Mouse (Mus musculus) spleen, adult 18-20 months (tissue): ENCODE results near the gene Kif16b.

Source experiments
- DNase-seq, 2 experiments: peaks; one replicate each; pipeline ENCODE4 v3.0.0; 2022; ENCODE audit warnings: mixed read lengths in 2 of 2

The Kif16b gene

DNA sequence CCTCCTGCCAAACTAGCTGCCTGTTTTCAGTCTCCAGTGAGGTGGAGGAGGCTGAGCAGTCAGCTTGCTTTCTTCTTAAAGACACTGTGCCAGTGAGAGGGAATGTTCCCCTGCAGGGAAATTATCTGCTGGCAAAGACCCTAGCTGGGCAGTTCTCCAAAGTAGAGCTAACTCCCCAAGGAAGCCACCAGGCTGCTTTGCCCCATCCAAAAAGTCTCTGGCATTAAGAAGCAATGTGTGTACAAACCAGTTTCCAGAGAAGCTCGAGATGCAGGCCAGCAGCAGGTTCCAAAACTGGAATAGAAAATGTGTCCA is 169.6 kb downstream of the Kif16b start:
- no peak for DNase-seq

DNA sequence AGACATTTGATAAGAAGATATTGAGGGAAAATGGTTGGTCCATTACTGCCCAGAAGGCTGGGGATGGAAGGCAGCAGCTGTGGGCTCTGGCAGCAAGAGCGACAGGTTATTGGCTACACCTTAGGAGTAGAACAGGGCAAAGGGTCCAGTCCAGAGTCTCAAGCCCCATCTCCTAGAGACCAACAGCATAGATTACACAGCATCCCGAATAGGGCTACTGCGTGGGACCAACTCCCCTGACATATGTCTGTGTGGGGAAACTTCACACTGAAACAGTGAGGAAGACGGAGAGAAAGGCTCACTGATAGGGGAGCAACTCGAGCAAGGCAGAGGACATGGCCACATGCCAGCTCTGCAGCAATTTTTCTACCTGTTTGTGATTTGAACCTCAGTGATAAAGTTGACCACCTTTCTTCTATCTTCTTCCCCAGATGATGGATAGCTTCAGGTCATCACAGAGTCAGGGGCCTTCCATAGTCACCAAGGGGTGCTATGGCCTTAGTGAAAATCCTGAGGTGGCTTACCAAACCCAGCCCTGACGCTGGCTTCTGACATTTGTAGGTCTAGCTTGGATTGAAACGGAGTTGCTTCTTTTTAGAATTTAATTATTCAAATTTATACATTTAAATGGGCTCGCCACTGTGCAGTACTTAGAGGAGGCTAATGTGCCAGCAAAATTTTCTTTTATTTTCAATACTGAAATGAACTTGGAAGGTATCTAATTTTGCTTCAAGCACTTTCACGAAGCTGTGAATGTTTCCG is 170.1 kb downstream of the Kif16b start:
- no peak for DNase-seq

DNA sequence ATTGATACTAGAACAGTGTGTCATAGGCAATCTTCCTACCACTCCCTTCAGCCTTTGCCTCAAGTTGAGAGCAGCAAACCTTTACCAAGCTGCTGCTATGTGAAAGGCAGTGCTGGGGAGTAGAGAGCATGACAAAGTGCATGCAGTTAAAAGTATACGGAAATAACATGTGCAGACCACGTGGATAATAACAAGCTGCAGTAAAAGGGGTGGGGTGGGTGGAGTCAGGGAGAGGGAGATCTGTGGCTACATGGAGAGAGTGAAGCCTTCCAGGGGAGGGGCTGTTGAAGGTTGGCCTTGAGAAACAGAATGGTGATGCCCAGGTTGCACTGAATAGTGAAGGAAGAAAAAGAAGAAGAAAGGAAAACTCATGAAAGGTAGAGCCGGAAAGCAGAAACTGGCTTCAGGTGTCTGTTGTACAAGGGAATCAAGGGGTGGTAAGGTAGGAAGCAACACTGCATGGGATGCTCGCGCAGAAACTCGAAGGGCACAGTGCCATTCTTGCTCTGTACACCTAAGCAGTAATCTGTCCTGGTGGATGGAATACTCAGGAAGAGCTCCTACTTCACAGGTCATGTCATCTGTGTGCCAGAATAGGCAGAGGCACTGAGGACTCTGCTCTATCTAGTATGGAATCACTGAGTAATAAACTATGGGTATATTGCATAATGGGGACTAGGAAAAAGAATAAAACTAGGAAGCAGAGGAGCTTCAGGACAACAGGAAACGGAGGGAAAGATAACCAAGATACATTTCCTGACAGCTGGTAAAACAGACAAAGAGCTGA is 176.9 kb downstream of the Kif16b start:
- DNase-seq: no peak

DNA sequence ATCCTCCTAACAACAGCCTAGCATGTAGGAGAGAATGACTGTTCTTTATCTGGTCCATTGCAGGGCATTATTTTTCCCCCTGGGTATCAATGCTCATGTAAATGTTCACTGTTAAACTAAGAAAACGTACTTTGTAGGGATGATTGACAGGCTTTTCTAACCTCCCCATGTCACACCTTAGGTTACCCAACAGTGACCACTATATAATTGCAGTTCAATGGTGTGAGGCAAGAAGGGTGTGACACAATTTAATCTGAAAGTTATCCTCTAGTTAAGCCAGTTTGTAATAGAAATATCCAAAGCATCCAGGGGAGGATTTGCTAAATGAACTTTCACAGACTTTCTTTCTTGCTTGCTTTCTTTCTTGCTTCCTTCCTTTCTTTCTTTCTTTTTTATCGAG is 181.2 kb downstream of the Kif16b start:
- DNase-seq: no peak

DNA sequence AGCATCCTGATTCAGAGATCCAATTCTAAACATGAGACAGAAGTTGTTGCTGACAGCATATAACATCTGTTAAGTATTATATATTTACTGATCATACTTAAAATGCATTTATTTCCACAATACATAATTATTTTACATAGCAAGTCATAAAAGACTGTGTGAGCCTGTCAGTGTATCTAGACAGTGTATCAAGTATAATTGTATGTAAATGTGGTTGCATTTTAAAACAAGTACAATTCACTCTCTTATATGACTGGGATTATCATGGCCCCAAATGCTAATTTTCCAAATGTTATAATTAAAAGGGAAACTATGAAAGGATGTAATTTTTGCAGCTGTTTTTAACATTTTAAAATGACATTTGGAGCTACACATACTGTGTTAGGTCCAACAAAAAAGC is 182.3 kb downstream of the Kif16b start:
- DNase-seq: no peak

DNA sequence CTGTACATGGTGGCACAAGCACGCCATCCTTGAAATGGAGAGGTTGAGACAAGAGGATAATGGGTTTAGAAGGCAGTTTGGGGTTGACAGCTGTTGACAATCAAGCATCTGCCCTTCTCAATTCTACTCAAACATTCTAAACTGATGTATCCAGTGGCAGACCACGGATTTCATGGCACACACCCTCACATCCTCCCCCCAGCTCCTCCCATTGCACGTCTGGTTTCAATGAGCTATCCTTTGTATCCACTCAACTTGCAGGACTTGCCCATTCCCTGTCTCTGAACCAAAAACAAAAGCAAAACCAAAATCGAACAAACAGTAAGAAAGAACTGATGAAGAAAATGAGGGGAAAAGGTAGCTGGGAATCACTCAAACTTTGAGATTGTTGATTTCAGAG is 183.7 kb downstream of the Kif16b start:
- DNase-seq: no peak

DNA sequence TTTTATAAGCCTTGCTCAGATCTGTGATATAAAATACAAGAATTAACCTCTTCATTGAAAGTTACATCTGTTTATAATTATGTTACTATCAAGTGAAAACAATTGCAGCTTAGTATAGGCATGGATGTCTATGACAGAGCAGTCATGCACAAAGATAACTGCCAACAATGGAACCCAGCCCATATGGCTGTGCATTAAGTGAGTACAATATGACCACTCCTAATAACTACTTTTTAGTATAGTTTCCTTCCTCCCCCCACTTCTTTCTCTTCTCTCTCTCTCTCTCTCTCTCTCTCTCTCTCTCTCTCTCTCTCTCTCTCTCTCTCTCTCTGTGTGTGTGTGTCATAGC is 185.4 kb downstream of the Kif16b start:
- no peak for DNase-seq

DNA sequence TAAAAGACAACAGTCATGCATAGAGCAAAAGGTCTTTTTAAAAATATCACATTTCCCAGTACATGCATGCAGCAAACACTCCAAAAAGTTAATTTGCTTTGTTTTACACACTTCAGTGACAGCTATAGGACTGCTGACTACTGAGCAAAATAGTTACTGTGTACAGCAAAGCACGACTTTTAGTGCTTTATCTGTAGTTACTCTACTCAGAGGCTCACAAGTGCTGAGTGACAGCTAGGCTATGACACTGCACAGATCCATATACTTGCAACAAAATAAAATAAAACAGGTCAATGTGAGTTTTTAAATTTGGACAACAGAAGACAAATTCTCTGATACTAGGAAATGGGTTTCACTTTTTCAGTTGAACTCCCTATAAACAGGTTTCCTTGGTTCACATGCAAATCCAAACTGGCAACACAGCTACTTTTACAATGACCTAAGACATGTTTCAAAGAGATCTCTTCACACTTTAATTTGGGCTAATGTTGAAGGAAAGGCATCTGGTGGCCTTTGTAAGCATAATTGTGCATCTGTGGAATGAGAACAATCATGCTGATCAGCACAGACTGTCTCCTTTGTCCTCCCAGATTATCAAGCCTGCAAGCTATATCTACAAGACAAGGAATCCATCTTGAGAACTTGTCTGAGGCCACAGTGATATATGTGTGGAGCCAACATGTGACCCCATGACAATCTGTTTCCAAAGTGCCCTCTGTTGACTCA is 186.0 kb downstream of the Kif16b start:
- DNase-seq: no peak

DNA sequence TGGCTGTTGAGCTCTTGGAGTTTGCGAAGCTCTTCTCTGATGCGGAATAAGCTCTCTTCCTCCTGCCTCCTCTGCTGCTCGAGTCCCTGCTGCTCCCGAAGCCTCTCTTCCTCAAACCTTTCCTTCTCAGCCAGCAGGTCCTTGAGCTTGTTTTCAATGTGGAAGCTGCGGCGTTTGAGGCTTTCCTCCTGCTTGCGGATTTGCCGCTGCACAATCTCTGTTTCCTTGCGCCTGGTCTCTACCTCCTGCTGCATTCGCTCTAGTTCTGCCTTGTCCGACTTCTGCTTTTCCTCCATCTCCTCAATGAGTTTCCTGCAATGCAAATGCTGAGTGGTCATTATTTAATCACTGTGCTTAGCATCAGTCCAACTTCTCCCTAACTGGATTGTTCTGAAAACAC is 188.6 kb downstream of the Kif16b start:
- no peak for DNase-seq

DNA sequence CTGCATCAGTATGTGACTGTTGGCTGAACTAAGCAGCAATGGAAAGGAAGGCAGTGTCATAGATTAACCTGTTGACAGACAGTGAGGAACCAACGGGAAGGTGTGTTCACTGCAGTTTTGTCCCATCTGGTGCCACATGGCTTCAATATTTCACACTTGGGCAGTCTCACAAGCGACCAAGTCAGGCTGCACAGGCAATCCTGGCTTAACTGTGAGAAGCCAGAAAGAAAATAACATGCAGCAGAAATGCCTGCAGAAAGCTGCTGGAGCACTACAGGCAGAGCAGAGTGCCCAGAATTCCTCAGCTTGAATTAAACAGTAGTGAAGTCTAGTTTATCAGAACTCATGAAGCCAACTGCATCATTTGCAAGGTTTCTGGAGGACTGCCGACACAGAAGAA is 192.0 kb downstream of the Kif16b start:
- DNase-seq: no peak

DNA sequence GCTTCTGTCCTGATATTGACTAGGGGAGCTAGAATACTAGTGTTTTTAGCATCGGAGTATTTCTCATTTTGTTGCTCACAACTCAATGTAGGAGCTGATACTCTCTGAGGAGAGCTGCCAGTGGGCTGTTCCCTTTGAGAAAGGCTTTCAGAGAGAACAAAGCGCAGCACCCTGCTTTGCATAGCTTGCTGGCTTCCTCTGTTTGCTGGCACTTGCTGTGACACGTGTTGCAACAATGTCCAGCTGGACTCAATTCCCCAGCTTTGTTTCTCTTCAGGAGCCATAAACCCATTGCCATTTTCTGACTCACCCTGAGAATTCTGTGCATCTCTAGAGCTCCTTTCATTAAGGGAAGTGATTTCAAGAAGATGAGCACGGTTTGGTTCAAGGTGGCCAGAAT is 200.6 kb downstream of the Kif16b start:
- no peak for DNase-seq

DNA sequence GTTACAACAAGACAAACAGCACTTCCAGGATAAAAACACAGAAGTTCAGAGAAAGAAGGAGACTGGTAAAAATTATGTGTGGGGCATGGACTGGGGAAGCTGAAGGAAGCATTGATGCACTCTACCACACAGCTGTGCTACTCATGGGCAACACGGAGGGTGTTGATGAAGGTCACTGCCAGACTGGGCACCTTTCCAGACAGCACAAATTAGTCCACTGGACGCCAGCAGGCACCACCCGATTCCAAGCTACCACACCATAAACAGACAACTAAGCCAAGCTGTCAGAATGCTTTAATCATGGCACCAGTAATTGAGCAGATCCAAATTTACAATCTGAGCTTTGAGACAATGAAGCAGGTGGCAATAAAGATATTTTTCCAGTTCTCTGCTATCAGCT is 202.7 kb downstream of the Kif16b start:
- DNase-seq: no peak

DNA sequence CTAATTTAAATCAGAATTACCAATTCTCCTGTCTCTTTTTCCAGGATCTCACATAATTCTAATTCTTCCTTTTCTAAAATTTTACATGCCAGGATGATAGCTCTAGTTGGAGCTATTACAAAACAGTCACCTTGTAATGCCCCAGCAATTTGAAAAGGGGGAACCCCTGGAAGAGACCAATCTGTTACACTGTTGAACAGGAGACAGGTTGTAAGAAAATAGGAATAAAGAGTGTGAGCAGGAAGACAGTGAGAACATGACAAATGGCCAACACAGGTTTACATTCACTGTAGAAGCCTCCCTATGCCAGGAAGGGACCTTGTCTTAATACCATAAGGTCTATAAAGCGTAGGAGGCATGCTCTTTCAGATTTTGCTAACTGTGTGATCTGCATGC is 206.4 kb downstream of the Kif16b start:
- no peak for DNase-seq

DNA sequence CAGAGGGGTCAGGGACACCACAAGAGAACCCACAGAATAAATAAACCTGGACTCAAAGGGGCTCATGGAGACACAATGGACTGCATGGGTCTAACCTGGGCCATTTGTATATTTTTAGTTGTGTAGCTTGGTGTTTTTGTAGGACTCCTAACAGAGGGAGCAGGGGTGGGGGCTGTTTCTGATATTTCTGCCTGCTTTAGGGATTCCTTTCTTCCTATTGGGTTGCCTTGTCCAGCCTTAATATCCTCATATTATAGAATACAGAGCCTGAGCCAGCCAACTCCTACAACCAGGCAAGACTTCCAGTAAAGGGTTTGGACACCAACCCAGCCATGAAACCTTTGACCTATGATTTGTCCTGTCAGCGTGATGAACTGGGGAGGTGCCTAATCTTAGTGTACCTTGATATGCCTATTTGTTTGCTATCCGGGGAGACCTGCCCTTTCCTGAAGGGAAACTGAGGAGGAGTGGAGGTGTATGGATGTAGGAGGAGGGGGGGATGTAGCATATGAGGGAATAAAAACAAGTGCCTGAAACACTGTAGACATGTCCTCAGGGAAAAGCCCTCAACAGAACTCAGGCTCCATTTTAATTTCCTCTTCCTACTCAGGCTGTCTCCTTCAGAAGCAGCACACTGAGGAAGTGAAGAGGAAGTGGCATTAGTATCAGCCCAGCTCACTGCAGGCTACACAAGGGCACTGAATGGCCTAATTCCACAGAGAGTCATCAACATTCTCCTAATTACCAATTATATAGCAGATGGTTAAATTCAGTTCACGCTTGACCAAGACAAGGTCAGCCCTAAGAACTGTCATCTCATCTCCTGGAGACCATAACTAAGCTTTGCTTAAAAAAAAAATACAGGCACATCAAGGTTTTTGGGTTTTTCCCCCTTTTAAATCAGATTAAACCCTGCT is 207.1 kb downstream of the Kif16b start:
- no peak for DNase-seq

DNA sequence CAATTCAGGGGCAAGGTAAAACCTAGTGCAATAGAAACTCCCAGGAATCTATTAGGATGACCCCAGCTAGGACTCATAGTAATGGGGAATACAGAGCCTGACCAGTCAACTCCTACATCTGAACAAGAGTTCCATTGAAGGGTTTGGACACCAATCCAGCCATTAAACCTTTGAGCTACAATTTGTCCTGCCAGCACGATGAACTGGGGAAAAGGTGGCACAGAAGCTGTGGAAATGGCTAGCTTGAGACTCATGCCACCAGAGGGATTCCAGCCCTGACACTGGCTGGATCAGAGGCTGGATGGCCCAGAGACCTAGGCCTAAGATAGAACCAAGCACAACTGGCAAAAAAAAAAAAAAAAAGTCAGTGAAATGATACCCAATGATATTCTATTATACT is 207.9 kb downstream of the Kif16b start:
- no peak for DNase-seq

DNA sequence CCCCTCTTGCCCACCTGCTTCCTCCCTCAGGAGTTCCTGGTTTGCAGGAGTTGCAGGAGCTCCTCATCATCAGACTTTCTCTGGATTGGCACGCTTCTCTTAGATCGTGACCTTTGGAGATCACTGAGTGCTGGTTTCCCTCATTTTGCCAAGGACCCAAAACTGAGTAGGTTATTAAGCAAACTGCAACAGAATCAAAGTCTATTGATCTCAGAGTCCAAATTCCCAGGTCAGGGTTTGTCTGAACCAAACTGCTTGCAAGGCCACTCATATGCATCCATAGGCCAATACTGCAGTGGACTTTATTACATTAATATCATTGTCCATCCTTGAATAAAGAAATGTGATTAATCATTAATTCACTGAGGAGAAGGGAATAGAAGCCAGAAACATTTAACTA is 211.8 kb downstream of the Kif16b start:
- no peak for DNase-seq

DNA sequence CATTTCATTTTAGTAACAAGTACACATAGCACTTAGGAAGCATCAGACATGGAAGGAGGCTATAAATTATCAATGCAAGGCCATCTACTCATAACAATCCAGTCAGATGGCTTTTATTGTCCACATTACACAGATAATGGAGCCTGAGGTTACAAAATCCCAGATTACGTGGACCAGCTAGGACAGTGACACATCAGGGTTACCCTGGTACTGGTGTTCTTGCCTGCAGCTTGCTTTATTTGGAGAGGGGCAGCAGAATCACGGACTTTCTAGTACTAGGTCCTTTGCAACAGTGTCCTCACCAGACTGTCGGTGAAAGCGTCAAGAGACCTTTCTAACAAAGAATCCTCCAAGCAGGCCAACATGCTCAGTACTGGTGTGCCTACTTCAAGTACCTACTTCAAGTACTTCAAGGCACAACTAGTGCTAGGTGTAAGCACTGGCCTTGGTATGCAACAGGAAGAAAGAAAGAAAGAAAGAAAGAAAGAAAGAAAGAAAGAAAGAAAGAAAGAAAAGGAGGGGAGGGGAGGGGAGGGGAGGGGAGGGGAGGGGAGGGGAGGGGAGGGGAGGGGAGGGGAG is 213.3 kb downstream of the Kif16b start:
- DNase-seq: no peak

DNA sequence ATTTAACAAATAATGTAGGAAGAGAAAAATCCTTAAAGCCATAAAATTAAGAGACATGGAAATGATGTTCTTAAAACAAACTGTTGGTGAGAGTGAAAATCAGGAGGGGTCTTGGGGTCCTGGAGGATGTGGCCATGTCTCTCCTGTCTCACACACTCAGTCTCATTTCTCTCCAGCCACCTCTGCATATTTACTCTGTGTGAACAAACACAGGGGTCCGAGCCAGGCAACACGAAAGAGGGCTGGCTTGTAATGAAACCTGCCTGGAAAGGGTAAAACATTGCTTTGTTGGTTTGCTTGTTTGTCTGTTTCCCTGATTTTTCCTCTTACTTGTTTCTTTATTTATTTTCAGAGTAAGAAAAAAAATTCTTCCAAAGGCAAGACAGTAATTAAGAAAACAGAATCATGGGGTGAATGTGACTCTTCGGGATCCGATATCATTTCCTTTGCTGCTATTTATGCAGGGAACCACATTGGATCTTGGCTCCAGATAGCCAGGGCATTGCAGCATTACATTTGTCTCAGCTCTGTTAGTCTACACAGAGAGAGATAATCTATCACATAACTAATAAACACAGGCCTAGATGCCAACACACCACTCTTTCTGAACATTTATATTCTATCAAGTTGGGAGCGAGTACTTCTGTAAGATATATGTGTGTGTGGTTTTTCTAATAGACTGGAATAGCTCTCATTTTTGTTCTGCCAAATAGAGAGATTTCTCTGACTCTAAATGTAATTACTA is 218.2 kb downstream of the Kif16b start:
- DNase-seq: no peak

DNA sequence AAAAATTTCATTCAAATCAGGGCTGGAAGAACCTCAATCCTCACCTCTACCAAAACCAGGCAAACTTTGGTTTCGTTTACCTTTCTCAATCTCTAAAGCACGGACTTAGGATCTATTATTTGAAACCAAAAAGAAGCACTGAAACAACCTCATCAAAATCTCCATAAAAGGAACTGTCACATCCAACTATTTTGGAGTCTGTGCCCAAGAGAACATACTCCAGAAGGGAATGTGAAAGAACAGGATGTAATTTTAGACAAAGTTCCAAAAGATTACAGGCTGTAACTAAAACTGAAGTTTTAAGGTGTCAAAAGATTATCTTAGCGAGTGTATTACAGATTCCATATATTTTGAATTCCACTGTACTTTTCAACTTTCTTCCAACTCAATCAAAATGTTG is 232.9 kb downstream of the Kif16b start:
- no peak for DNase-seq

DNA sequence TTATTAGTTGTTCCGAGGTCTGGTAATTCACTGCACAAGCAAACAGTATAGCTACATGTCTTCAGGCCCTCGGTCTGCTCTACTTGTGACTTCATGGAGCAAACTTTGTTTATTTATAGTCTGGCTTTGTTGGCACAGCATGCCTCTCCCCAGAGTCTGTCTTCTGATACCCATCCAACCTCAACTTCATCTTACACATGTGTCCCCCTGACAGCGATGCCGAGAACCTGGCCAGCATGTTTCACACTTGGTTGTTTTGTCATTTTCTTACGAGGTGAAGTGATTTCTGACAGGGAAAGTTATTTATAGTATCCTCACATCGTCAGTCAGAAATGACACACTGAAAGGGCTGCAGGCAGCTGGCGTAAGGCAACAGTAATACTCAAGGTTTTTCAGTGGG is 249.7 kb downstream of the Kif16b start:
- no peak for DNase-seq

DNA sequence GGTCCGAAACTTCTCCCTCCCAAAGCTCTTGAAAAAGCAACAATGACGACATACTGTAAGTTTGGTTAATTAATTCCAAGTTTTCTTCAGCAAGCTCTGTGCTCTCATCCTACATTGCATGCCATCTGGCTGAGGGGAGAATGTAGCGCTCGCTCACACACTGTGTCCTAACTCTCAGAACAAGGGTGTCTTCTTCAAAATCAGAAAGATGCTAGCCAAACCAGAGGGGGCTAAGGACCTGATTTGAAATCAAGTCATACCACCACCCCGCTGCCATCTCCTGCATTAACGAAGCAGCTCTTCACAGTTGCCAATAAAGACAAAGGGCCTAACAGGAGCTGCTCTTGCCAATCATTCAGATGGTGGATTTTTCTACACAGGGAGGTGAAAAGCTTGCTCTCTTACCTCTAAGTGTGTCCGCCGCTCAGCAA is 253.3 kb downstream of the Kif16b start:
- no peak for DNase-seq

DNA sequence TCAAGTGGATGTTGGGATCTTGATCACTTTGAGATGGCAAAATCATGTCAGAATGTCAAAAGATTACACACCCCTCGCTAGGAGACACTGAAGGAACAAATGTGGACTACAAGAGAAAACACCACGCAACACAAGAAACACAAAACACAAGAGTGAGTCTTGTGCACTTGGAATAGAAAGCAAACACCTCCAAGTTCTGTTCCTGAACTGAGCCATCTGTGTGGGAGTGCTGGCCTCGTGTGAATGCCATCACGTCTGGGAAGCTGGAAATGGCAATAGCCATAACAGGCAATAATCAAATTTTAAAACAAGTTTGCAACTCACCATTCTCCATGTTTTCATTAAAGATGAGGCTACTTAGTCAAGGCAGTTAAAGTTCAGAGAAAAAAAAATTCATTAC is 254.5 kb downstream of the Kif16b start:
- no peak for DNase-seq
